Mouse (Mus musculus) yolk sac, embryonic 10.5 days (tissue): ENCODE measurements at regions not wholly inside any gene's neighbourhood (a gene's known extent, or its start where the extent isn't known, plus 50 kb on each side); places are given as distances from the start of the nearest gene placed in this dataset.

ENCODE experiments used
- DNase-seq: peaks from one replicate; pipeline ENCODE4 v3.0.0-alpha.2; 2017; ENCODE audit warnings: low spot score

DNA sequence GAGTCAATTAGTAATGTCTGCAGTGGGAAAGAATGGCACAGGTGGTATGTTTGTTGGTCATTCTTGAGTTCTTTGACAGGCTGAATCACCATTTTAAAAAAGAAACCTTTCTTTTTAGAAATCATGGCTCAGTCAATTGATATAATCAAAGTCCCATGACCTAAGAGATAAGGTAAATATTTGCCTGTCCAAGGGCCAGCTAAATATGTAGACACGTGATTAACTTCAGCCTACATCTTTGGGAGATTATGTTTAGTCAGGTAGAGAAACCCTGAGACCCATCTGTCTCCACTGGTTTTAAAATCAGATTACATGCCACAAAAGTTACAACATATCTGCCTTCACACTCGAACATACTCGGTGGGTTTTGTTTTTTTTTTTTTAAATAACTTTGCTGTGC is 128.6 kb upstream of the Kazn start:
- DNase-seq, result no peak

DNA sequence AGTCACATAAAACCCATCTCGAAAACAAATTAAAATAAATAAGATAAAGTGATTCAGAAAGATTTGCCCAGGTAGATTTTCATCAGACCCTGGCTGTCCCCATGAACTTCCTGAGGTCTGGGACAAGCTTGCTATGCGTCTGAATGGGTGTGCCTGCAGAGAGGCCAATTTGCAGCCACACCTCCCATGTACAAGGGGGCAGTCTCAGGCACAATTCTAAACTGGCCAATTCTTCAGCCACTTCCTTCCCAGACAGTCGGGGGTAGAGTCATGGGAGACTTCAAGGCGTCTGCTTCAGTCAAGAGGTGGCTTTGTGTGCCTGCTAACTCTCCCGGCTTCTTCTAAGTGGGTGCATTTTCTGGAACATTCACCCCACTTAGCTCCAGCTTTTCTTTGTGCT is 122.9 kb upstream of the Kazn start:
- no peak for DNase-seq

DNA sequence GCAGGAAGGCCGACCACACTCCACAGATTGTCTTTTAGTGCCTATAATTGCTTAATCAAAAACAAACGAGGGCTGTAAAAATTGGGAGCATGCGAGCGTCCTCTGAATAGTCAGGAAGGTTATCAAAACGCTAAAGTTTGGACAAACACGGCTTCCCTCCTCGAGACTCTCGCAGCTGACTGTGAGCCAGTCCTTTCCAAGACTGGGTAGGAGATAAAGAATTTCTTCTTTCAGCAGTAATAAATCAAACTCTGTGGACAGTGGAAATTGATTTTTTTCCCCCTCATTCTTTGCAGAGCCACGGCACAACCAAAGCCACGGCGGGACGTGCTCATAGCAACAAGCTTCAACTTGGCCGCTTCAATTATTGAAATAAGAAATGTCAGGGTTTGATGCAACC is 119.7 kb upstream of the Kazn start:
- no peak for DNase-seq

DNA sequence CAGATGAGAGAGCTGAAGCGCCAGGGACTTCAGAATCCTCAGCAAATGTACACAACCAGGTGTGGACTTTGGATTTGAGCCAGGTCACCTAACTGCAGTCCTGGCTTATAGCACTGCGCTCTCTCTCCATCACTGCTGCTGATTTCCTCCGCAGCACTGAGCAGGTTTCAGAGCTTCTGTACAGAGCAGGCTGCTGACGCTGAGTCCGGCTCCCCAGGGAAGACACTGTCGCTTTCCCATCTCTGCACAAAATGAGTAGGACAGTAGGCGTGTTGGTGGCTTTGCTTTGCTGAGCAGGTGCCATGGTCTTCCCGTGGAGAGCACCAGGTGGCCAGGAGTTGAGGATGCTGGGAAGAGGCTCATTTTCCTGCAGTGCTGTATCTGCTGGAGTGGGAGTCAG is 116.2 kb upstream of the Kazn start:
- DNase-seq, result no peak

DNA sequence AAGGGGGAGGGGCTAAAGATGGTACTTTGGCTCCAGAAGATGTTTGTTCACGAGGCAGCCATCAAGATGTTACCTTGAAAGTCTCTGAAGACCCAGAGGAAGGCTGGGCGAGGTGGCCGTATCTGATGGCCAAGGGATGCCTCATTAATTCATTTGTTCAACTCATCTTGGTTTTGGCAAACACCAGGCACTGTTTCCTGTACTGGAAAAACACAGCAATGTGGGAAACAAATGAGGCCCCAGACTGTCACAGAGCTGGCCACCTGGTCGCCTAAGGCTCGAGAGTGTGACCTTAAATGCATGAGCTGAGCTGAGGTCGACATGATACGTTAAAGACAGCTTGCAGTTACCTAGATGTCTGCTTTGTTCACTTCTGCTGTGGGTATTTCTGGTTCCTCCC is 114.3 kb upstream of the Kazn start:
- DNase-seq, result no peak

DNA sequence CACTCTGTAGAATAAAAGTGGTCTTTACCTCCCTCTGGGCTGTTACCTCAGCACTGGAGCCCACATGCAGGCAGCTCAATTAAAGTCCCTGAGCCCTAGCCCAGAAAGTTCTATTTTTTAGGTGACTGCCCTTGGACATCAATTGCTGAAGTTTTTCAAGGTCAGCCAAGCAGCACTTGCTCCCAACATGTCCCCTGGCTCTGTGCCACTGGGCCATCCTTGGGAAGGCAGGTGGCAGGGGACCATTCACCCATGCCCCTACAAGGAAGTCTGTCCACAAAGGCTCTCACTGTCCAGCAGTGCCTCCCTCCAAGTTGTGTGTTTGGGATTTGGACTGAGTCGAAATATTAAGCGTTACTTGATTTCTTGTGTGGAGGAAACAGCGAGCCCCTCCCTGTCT is 112.6 kb upstream of the Kazn start:
- DNase-seq, result no peak

DNA sequence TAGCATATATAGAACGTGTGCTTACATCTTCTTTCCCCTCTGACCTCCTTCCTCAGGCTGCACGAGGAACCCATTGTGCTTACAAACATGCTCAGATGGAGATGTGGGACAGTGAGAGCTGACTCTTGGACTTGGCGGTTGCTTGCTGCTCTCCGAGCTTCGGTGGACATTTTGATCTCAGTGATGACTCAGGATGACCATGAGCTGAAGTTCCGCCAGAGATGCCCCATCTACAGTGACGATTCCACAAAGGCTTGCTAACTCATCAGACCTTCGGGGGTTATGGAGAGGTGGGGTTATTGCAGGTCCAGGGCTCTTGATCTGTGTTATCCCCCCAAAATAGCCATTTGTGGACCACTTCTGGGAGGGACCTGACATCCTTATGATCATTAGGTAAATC is 111.8 kb upstream of the Kazn start:
- no peak for DNase-seq

DNA sequence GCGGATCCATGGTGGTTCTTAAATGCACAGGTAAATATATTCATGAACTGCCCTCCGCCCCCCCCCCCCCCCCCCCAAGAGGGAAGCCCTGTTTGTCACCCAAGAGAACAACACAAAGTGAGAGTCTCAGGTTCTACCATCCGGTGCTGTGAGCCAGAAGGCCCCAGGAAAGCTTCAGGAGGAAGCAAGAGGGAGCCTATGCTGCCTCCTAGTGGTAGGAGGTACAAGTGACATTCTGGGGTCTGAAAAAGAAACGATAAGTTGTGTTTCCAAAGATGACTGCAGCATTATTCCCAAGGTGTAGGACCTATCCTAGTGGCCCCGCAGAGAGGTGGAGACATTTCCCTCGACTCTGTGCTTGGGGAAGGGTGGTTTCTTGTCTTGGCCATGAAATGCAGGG is 109.7 kb upstream of the Kazn start:
- peak; percentile 12 for DNase-seq

DNA sequence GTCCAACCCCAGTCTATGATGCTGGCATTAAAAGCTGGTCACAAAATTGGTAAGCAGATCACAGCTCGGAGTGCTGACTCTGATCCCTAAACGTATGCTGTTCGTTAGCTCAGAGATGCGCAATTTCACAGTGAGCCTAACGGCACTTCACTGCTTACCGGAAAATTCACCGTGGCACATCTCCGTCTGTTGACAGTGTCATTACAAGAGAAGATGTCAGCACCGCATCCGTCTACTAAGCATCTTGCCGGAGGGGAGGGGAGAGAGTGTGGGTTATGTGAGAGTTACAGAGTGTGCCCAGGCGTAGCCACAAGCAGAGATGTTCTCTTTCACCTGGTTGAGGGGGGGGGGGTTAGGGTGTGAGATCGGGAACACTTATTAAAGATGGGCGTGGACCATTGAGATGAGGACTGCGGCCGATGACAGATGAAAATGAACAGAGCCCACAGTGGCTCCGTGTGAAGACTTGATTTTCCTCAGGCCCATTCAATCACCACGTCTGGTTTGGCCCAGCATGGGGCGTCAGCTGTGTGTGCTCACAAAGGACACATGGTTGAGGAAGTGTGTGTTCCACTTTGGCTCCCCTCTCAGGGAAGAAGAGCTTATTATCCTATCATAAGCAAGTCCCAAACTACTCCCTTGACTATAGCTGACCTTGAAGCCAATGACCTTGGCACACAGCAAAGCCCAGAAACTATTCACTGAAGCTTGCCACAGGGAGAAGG is 103.4 kb upstream of the Kazn start:
- no peak for DNase-seq

DNA sequence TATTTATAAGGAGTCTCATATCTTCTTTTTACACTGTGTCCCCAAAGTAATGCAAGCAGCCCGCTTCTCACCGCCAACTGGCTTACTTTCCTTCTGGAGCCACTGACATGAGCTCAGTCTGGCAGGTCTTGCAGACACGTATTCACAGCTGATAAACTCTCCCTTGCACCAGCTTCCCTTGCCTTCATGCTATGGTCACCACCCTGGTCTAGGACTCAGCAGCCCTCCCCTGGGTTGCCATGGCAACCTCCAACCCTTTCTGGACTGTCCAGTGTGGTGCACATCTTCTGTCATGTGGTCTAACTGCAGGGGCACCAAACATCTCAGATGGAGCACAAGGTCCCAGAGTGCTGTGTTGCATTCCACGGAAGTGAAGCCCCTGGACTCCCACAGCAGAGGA is 102.1 kb upstream of the Kazn start:
- DNase-seq, result no peak

DNA sequence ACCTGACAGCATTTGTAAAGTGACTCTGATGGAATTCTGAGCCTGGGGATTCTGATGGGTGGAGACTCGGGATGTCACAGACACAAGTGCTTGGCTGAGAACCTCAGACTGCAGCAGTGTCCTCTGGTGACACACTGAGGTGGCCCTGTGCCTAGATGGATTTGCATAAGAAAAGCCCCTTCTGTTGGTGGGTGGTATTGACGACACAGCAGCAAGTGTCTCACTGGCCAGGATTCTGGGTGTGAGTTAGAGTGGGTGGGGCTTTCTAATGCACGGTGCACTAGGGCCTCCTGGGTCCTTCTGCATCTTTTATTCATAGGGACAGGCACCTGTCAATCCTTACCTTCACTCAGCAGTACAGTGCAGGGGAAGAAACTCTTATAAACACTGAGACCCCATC is 100.9 kb upstream of the Kazn start:
- no peak for DNase-seq

DNA sequence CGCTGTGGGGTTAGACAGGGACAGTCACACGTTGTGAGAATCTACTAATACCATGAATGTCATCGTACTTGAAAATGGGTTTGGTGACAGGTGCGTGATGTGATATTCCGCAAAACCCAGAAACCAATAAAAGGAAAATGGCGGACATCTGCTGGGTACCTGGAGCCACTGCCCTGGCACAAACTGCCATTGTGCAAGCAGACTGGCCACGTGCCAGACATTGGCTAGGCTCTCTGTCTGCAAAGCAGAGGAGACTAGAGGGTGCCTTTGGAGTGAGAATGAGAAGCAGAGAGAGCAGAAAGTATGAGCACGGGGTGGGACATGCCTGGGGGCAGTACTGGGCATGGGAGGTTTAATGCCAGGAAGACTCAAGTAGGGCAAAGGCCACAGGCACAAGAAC is 98.5 kb upstream of the Kazn start:
- no peak for DNase-seq

DNA sequence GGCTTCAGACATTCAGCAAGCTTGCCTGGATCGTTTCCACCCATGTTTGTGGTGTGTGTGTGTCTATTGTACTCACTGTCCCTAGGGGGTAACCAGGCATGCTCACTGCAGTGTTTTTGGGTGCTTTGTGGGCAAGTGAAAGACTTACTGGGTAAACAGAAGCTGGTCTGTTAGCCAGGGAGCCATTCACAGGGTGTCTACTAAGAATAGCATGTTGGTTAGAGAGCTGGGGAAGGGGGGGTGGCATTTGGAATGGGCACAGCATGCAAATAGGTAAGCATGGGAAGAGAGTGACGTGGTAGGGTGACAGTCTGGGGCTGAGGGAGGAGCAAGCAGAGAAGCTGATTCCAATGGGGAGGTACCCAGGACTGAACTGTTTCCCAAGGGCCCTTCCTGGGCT is 97.7 kb upstream of the Kazn start:
- DNase-seq, result no peak

DNA sequence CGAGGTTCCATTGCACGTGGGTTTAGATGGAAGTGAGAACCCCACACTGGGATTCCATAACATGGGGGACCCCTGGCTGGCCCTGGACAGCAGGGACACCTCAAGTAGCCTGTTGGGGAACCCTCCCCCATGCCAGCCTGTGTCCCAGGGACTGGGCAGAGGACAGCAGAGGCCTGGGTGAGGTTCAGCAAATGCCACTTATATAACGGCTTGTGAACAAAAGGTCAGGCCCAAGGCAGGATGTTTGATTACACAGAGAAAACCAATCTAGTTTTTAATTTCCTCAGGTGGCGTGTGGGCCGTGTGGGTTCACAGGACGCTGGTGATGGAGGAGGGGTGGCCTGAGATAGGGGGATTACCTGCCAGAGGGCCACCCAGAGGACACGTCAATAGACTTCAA is 94.9 kb upstream of the Kazn start:
- no peak for DNase-seq

DNA sequence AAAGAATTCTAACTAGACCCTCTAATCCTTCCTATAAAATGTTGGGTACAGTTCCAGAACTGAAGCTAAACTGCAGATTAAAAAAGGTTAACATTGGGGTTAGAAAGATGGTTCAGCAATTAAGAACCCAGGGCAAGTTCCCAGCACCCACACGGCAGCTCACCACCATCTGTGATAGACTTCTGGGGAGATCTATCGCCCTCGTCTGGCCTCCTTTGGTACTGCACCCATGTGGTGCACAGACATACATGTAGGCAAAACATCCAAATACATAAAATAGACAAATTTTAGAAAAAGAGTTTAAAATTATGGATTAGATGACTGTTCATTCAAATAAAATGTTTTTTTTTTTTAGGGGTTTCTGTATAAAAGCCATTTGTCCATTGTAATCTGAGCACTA is 91.4 kb upstream of the Kazn start:
- DNase-seq, result no peak

DNA sequence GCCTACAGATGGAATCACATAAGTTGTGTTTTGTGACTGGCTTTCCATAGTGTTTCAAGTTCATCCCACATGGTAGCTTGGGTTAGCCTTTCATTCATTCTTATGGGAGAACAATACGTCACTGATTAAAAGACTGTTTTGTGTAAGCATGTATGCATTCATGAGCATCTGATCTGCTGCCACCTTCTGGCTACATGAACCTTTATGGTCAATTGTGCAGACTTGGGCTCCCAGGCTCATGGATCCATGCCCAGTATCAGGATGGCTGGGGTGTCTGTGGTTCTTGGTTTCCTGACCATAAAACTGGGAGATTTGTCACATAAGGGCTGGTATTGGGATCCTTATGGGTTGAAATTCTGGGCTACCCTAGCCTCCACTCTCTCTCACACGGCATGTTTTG is 90.4 kb upstream of the Kazn start:
- DNase-seq, result no peak

DNA sequence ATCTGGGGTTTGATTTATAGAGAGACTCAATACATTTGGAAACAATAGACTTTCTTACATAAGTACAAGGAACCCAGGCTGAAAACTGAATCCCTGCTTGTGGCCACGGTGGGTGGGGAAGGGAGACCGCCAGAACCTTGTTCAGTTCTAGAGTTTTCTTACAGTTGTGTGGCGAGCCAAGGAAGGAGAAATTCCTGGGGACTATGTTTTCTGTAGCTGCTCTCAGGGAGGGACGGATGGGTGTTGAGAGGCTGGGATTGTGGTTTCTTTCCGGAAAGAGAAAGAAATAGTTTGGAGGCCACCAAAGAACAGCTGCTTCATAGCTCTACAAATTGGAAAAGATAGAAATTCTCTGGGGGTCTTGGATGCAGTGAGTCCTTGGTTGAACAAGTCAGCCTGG is 87.3 kb upstream of the Kazn start:
- DNase-seq, result no peak

DNA sequence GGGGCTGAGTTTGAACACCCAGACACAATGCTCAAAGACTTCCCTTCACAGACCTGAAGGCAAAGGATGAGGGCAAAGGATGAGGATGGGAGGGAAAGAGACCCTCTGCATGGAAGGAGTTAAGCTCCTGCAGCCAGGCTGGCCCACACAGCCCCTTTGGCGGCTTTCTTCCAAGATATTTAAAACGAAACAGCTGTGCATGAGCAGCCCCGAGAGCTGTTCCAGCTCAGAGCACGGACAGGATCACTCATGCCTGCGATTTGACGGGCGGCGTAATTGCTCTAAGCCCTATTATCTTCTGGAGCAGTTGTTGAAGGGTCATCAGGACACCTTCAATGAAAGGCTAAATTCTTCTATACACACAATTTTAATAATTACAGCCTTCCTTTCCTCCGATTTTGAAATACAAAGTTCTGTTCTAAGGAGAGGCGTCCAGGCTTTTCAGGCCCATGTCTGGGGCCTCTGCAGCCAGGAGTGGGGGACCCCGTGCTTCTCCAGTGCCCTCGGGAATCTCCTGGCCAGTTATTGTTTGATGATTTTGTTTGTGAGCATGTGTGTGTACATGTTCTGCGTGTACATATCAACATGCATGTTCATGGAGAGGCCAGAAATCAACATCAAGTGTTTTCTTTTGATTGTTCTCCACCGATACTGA is 82.1 kb upstream of the Kazn start:
- DNase-seq, result no peak

DNA sequence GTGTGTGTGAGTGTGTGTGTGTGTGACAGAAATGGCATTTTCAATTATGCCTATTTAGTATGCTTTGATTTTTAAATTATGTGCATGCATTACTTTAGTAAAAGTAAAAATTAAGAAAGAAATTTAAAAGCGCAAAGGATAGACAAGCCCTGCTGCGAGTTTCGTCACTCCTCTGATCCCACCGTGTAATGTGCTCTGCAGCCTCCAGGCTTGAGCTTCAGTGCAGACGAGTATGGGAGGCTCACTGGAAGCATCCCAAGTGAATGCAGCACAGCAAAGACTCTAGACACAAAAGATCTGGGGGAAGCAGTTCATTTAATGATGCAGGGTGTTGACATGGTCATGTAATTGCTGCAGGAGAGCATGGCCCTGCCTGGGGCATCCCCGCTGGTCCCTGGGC is 71.1 kb upstream of the Kazn start:
- DNase-seq, result no peak

DNA sequence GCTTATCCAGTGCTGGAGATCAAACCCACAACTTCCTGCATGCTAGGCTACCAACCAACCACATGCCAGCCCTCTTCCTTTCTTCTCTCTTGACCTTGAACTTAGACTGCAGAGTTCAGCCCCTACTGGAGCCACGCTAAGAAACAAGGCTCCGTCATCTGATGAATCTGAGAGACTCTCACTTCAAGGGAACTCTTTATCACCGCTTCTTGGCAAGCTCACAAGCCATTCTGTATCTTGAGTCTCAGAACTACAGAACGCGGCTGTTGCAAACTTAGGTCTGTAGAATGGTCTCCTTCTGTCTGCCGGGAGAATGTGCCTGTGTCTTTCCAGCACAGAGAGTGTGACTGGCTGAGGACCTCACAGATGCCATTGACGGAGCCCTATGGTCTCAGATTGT is 69.1 kb upstream of the Kazn start:
- DNase-seq, result no peak

DNA sequence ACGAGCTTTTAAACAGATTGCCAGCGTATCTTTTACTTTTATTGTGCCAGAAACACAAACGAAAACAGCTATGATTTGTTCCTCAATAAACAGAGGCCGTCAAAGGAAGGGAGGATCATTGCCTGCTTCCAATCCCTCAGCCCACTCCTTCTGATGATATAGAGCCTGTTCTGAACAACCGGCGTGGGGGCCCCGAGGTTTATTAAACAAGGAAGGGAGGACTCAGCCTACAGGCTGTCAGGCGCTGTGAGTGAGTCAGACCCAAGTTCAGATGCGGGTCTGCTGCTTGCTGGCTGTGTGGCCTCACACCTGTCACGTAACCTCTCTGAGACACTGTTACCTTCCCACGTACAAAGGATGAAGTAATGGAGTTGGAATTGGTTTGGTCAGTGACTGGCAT is 68.1 kb upstream of the Kazn start:
- no peak for DNase-seq

DNA sequence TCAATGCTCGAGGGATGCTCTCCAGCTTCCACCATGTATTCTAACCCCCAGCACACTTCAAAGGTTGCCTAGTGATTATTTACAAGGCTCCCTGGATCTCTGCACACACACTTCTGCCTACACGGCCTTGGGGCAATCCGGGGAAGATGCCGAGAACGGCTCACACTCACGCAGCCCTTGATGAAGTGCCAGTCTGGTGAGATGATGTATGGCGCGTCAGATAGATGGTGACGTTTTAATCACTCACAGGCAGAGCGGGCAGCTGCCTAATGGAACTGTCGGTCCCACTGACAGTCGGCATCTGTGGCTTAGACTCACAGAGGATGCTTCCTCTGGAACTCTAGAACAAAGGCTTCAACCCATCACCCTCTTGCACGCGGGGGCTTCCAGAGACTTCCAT is 66.9 kb upstream of the Kazn start:
- no peak for DNase-seq

DNA sequence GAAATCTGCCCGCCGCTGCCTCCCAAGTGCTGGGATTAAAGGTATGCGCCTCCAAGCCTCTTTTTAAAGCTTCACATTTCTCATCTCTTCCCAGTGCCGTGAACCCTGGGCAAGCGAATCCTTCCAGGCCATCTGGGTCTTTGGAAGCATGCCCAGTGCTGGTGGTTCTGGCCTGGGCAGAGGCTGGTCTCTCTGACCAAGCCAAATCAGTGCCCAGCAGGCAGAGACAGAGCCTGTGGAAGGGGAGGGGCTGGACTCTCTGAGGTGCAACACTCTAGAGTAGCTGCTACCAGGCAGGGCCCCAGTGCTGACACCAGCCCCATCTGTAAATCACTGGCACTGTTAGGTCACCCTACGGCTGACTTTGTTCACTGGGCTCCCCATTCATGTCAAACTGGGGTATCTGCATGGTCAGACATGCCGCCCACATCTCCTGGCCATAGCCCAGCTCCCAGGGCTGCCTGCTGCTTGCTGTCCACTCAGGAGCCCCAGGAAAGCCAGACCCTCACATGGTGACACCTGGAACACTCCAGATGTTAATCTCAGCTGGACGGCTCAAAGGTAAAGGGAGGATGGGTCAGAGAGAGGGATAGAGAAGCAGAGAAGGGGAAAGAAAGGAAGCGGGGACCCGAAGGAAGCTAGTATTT is 64.3 kb upstream of the Kazn start:
- DNase-seq, result no peak

DNA sequence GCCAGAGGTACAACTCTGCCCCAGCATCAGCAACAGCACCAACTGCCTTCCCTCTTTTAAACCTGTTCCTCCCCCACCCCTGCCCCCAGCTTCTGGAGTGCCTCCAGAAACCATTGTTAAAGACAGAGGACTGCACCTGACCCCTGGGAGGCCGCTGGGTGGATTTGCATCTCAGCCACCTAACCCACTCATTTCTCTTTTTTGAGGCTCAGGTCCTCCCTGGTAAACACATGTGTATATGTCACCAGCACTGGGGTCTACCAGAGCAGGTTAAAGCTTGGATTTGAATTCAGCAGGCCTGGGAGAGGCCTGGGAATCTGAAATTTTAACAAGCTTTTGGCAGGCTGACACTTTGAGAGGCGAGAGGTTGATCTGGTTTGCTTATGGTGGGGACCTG is 63.5 kb upstream of the Kazn start:
- no peak for DNase-seq
